Mouse (Mus musculus) layer of hippocampus, postnatal 36 days (tissue): Measurements from ENCODE around the gene Hoxc5. TPM values are rescaled to one million over a fixed set of nuclear protein-coding genes. Genes with fewer than 3 reads are reported as not detected.

Experiments
- DNase-seq, 2 experiments: peaks; one replicate each; pipeline ENCODE4 v3.0.0; 2022
- total RNA-seq, 2 experiments: library from RNA; stranded (reverse); gene quantifications; 2 replicates each; pipeline ENCODE4 v1.2.3; 2021

The Hoxc5 gene
- total RNA-seq, 2 experiments from 2014 or later, result not detected

DNA sequence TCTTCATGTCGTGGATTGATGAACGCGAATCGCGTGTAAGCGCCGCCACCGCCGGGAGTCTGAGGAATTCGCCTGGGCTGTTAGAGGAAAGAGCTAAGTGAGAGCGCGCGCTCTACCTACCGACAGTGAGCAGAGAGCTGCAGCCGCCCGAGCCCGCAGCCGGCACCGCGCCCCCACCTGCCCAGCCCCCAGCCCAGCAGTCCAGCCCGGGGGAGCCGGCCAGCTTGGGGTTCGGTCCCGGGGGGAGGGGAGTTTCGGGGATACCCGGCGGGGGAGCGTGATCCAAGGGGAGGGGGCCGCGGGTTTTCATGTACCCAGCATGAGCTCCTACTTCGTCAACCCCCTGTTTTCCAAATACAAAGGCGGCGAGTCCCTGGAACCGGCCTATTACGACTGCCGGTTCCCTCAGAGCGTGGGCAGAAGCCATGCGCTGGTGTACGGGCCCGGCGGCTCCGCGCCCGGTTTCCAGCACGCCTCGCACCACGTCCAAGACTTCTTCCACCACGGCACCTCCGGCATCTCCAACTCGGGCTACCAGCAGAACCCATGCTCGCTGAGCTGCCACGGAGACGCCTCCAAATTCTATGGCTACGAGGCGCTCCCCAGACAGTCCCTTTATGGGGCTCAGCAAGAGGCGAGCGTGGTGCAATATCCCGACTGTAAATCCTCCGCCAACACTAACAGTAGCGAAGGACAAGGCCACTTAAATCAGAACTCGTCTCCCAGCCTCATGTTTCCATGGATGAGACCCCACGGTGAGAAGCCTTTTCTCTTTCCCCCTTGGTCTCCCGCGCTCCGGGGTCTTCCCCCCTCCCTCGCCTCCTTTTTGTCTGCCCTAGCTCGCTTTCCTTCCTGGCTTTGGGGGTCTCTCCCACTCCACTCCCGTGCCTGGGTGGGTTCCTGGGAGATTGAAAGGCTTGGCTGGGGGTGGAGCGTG, 23.5 kb downstream of the Hoxc5 start, which contains the start of gene Hoxc8:
TSS of gene Hoxc8 (plus strand) at position 147 of the 937 bp plus-strand sequence.
- DNase-seq, result no peak

- no peak for DNase-seq
These were observed 24.5 kb downstream of the Hoxc5 start for GRCm38 (mm10) chr15:102991782-102992181.

- no peak for DNase-seq
These were observed 25.0 kb downstream of the Hoxc5 start for GRCm38 (mm10) chr15:102992206-102992605.

- DNase-seq, result no peak
These were observed 25.6 kb downstream of the Hoxc5 start for GRCm38 (mm10) chr15:102992863-102993262.

GRCm38 (mm10) chr15:102996548-102996947, 29.3 kb downstream of the Hoxc5 start:
- no peak for DNase-seq

DNA sequence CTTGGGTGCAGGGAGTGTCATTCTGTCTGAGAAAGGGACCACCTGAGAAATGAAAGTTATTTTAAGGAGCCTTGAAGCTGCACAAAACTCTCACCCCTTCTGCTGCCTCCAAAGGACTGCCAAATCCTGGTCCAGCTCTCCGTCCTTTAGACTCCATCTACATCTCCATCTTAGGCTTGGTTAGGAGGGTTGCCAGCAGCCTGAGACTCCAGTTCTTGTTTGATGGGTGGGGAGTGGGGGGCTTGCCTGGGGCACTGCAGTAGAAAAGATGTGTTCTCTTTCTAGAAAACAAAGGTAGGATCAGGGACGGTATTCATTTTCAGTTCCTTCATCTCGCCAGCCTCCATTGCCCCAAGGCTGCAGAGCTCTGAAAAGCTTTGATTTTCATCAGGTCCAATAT, 30.2 kb downstream of the Hoxc5 start:
- no peak for DNase-seq

DNA sequence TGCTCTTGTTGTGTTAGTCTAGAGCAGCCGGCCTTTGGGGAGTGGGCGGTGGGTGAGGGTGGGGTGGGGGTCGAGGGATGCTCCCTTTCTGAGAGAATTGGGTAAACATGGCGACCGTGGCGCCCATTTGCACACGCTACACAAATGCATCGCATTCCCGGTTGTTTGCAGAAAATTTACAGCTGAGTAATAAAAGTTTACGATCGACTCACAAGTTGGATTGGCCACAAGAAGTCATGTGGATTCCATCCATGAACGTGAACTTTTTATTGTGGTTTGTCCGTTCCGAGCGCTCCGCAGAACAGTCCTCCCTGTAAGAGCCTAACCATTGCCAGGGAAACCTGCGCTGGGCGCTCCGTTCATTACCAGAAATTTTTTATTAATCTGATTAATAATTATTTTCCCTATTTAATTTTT, 30.7 kb downstream of the Hoxc5 start, which contains the start of gene Hoxc6:
TSS of gene Hoxc6 (plus strand) at position 319 of the 417 bp plus-strand sequence.
- DNase-seq, result no peak

GRCm38 (mm10) chr15:102998608-102999182, 31.5 kb downstream of the Hoxc5 start:
- no peak for DNase-seq

DNA sequence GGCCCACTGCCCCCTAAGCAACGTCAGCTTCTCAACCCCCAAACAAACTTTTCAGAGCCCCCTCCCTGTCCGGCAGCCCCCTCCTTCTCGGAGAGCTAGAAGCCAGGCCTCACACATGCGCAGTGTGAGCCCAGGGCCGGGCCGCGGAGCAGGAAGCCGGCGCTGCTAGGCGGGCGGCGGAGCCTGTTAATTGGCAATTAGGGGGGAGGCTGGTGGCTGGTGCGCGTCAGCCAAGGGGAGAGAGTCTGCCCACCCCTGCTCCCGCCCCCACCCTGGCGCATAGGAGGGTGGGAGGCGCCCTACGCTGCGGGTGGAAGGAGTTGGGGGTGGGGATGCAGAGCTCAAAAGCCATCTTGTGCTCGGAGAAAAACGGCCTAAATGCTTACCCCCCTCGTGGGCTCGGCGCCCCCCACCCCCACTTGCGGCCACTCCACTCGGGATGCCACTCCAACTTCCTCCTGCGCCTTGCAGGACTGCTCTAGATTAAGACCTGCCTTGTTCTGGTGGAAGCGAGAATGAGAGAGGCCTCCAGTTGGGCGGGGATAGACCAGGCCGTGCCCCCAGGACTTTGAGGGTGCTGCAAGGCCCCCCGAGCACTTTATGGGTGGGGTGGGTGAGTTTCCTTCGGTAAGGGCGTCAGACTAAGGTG, 32.1 kb downstream of the Hoxc5 start:
- no peak for DNase-seq

DNA sequence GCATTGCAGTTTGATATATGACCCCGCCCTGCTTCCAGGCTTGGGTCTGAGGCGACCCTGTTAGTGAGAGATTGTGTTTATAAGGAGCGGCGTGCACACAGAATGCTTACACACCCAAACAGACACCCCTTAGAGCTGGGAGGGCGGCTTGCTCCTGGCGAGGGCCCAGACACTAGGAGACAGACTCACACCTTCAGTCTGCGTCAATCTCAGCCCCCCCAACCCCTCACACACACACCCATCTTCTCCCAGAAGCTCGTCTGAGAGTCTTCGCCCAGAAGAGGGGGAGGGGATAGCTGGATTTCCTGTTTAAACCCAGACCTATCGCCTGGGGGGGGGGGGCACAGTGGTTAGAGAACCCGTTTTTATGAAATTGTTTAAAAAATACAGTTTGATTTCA, 32.7 kb downstream of the Hoxc5 start:
- no peak for DNase-seq

DNA sequence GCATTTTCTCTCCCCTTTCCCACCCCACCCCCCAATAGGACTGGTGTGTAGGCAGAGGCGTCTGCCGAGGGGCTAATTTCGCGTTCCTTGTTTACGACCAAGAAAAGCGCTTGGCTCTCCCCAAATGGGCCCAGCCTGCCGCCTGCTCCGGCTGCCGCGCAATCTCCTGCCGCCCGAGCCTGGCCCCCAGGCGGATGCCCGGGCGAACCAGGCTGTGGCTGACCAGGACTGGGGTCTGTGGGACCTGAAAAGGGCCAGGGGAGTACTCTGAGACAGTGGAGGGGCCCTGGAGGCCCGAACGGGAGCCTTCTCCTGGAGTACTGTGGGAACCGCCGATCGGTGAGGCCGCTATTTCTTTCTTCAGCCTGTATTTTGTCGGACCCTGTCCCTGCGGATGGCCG, 33.3 kb downstream of the Hoxc5 start:
- DNase-seq, result no peak

DNA sequence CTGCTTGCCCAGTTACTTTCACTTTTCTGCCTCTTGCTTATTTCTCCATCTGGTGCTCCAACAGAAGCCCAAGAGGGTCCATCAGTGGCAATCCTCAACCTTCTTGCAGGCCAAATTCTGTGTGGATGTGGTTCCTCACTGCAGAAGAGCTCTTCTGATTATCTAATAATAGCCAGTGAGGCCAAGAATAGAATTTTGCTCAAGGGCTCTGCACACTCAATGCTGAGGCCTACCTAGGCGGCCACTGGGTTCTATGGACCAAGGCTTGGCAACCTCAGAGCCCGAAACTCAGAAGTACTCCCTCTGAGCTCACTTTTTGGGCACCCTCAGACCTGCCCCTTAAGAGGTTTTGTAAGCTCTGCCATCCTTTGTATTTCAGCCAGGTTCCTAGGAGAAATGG, 34.1 kb downstream of the Hoxc5 start:
- no peak for DNase-seq

DNA sequence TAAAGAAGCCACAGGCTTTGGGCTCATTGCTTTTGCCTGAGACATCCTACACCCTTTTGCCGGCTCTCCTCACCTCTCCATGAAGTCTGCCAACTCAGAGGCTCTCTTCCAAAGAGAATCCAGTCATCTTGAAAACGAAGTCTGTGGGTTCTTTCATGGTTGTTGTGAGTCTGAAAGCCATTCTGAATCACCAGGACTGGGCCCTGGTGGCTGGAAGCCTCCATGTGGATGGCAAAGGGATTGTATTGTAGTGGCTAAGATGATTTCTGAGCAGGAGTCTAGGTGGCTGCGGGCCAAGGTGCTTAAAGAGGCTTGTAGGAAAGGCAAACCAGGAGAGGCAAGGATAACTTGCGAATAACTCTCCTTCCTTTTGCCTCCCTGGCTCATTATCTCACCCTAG, 34.9 kb downstream of the Hoxc5 start:
- no peak for DNase-seq

DNA sequence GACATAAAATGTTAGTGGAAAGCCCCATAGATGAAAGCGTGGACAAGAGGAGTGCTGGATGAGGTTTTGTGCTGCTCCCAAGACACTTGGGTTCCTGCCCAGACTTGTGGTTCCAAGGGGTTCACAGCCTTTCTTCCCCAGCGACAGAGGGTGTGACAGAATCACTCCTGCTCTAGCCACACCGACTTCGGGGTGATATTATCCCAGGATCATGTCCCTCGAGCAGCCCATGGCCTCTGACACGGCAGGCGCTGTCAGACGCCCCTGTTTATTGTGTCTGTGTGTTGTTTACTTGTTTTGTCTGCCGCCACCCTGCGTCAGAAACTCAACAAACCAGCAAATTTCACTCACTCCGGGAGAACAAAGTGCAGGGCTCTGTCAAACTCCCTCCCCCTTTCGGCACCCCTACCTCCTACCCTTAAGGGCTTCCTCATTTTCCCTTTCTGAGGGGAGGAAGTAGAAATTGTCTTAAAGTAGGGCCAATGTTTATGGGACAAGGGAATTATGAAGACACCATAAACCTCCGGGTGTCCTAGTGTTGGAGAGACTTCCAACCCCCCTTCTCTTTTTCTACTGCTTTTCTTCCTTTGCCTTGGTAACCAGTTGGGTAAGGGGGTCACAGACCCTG, 35.7 kb downstream of the Hoxc5 start:
- no peak for DNase-seq

DNA sequence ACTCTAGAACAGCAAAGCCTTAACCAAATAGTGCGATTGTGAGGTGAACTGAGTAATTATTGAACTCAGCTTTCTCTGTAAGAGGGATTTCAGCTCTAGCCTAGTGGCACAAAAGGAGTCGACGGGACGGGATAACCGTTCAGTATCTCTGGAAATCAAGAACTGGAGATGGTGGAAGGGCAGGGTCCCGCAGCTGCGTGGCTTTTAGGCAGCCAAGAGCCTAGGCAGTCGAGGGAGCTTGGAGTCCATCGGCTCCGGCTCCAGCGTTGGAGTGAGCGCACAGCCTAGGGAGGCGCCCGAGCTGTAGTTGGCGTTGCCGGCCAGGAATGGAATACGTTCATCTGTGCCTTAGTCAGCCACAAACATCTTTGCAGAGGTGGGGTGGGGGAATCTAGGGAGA, 38.1 kb downstream of the Hoxc5 start:
- no peak for DNase-seq

DNA sequence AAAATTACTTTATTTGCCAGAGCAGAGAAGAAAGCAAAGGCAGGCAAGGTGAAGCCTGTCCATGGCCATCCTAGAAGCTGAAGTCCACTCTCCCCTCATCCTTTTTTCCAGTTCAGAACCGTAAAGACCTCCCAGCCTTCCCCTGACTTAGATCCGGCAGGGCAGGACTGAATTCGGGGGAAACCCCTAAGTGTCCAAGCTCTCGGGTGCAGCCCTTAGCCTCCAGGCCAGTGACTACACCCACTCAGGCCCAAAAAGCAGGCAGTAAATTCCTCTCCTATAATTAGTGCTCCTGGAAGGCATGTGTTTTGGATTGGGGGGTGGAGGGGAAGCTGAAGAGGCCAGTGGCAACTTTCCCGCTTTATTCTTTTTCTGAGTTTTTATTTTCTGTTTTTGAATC, 38.6 kb downstream of the Hoxc5 start:
- no peak for DNase-seq

DNA sequence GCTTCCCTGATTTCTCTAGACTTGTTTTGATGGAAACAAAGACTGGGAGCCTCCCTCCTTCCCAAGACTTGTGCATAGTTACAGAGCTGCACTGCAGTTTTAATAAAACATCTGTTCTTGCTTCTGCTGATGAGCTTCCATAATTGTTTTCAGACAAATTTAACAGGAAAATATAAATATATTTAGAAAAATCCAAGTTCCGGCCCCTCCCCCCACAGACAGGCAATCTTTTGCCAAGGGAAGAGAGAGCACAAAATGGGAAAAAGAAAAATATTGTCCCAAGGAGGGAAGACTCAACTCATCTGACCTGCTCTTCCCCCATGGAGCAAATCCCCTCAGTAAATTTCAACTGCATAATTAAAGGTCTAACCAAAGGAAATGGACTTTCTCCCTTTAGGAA, 39.1 kb downstream of the Hoxc5 start:
- no peak for DNase-seq

GRCm38 (mm10) chr15:103009265-103010111, 42.2 kb downstream of the Hoxc5 start:
- DNase-seq, result no peak

DNA sequence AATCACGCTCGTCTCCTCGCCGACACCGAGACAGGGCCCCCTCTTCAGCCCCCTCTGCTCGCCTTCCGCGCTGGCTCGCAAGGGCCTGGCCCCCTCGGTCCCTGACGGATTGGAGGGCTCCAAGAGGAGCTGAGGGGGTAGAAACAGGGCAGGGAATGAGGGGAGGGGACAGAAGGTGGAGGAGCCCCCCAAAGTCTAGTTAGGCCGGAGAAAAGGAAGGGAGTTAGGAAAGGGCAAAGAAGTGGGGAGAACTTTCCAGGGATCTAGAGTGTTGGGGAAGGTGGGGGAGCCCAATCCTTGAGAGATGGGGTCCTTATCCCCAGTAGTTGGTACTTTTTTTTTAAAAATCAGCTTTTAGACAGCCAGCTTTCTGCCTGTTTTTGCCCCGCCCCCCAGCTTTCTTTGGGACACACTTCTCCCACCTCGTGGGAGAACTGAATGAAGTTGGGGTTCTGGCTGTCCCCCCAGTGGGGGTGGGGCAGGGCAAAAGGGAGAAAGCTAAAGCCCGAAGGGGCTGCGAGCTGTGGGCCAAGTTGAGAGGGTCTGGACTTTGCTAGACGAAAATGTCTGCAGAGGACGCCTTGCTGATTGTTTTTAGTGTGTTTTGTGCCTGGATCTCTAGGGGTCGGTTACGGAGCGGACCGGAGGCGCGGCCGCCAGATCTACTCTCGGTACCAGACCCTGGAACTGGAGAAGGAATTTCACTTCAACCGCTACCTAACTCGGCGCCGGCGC, 43.0 kb downstream of the Hoxc5 start:
- DNase-seq, result no peak

DNA sequence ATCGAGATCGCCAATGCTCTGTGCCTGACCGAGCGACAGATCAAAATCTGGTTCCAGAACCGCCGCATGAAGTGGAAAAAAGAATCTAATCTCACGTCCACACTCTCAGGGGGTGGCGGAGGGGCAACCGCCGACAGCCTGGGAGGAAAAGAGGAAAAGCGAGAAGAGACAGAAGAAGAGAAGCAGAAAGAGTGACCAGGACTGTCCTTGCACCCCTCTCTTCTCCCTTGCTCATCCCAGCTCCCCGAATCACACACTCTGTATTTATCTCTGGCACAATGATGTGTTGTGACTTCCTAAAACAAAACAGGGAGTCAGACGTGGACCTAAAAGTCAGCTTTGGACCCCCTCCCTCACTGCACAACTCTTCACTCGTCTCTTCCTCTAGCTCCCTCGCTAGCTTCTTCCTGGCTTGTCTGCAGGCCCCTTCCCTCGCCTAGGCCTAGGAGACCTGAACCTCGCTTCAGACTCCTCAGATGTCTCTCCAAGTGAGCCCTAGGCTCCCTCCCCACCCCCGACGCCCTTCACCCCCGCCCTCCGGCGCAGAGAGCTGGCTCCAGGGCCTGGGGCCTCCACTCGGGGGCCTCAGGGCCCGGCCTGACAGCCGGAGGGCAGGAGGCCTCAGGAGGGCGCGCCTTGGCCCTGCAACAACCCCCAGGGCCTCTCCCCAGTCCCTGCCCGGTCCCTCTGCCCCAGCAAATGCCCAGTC, 43.8 kb downstream of the Hoxc5 start:
- no peak for DNase-seq
